Mouse (Mus musculus) kidney, postnatal 25 days (tissue): ENCODE measurements around the gene Tmem169.

Source experiments
- DNase-seq, 2 experiments: peaks; one replicate each; pipeline ENCODE4 v3.0.0; 2021; ENCODE audit warnings: mixed read lengths in 2 of 2

The Tmem169 gene

DNA sequence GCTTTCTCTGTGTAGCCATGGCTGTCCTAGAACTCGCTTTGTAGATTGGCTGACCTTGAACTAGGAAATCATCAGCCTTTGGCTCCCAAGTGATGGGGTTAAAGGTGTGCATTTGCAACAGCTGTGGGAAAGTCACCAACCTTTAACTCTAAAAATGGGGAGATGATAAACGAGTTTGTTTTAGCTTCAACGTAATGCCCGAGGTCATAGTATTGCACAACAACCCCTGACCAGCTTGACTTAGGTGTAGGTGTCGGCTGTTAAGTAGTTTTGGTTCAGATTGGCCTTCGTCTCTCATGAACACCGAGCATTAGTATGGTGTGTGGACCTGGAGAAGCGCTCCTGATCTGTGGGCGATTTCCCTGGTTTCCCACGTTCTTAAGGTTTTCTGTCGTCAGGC, 50.6 kb downstream of the Tmem169 start:
- DNase-seq: no peak

GRCm38 (mm10) chr1:72336780-72337179, 52.6 kb downstream of the Tmem169 start:
- DNase-seq: no peak

DNA sequence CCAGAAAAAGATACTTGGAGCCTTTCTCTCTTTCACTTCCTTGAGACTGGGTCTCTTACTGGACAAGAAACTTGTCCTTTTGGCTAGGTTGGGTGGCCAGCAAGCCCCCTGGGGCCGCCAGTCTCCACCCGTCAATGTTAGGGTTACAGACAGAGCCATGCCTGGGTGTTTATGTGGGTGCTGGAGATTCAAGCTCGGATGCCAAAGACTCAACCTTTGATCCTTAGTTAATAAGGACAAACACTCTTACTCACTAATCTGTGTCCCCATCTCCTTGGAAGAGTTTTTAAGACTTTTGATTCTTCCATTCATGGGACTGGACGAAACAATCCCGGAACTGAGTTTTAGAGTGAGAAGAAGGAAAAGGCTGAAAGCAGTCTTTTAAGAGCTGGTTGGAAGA, 54.2 kb downstream of the Tmem169 start:
- no peak for DNase-seq

DNA sequence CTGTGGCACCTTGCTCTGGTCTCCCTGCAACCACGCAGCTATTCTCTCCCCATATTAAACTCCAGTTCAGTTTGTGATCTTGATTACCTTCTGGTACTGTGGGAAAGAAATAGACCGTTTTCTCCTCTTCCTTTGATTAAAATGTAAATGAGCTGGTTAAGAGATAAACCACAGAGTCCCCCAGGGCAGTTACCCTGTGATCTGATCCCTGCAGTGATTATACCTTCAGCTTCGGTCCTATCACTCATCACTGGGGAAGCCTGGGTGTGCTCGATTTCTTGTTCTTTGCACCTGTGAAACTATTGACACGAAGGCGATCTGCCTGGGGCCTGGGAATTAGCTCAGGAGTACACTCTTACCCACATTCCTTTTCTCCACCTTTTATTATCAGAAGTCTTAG, 63.7 kb downstream of the Tmem169 start:
- no peak for DNase-seq
